Mouse (Mus musculus) lung, postnatal 4 days (tissue): ENCODE data around the gene Pcna.

ENCODE experiments used
- DNase-seq, 2 experiments: peaks; one replicate each; pipeline ENCODE4 v3.0.0; 2021

Pcna gene

GRCm38 (mm10) chr2:132232413-132232945, 20.6 kb downstream of the Pcna start:
- DNase-seq, result no peak

GRCm38 (mm10) chr2:132224359-132224758, 28.8 kb downstream of the Pcna start:
- no peak for DNase-seq

- DNase-seq, result no peak
Measured at GRCm38 (mm10) chr2:132221611-132222073, 31.5 kb downstream of the Pcna start.

- DNase-seq, result peak; percentile 52 to 66
Measured at GRCm38 (mm10) chr2:132211995-132212656, 41.0 kb downstream of the Pcna start.

- DNase-seq, result no peak
Measured at GRCm38 (mm10) chr2:132210806-132211312, 42.3 kb downstream of the Pcna start.

GRCm38 (mm10) chr2:132208246-132208881, 44.8 kb downstream of the Pcna start:
- no peak for DNase-seq

GRCm38 (mm10) chr2:132206316-132206881, 46.7 kb downstream of the Pcna start:
- no peak for DNase-seq

- DNase-seq, result no peak
Measured at GRCm38 (mm10) chr2:132205549-132205948, 47.6 kb downstream of the Pcna start.

GRCm38 (mm10) chr2:132203773-132204172, 49.3 kb downstream of the Pcna start:
- DNase-seq, result peak; percentile 52 to 55

GRCm38 (mm10) chr2:132203186-132203585, 49.9 kb downstream of the Pcna start:
- no peak for DNase-seq
